Mouse (Mus musculus) kidney, embryonic 15.5 days (tissue): ENCODE measurements around the gene Umad1. TPM values are rescaled to one million over a fixed set of nuclear protein-coding genes. Genes with fewer than 3 reads are reported as not detected.

Source experiments
- ATAC-seq: fragments of 200-750 bp; cut with Nextera tagmentation; replicated peaks from 2 replicates; pipeline ENCODE4 v1.8.0; 2017; ENCODE audit warnings: moderate TSS enrichment; ENCODE audit not compliant: low FRiP score
- H3K27ac ChIP-seq: fragments of 300-500 bp; sonication (generic); 2 replicates; pipeline ENCODE4 v1.5.1; 2015; ENCODE audit warnings: mild to moderate bottlenecking, inconsistent platforms
- H3K27me3 ChIP-seq: fragments of 300-500 bp; sonication (generic); 2 replicates; pipeline ENCODE4 v1.6.1; 2015; ENCODE audit warnings: inconsistent platforms
- H3K36me3 ChIP-seq: fragments of 300-500 bp; sonication (generic); 2 replicates; pipeline ENCODE4 v1.6.1; 2015; ENCODE audit warnings: inconsistent platforms
- H3K4me1 ChIP-seq: fragments of 300-500 bp; sonication (generic); 2 replicates; pipeline ENCODE4 v1.6.1; 2015; ENCODE audit warnings: inconsistent platforms
- H3K4me2 ChIP-seq: fragments of 300-500 bp; sonication (generic); 2 replicates; pipeline ENCODE4 v1.6.1; 2015; ENCODE audit warnings: moderate library complexity, mild to moderate bottlenecking, inconsistent platforms
- H3K4me3 ChIP-seq: fragments of 300-500 bp; sonication (generic); replicated peaks from 2 replicates; pipeline ENCODE4 v1.5.1; 2015; ENCODE audit warnings: mild to moderate bottlenecking, inconsistent platforms
- H3K9ac ChIP-seq: fragments of 300-500 bp; sonication (generic); 2 replicates; pipeline ENCODE4 v1.6.1; 2015; ENCODE audit warnings: mild to moderate bottlenecking, inconsistent platforms
- H3K9me3 ChIP-seq: fragments of 300-500 bp; sonication (generic); replicated peaks from 2 replicates; pipeline ENCODE4 v1.6.1; 2016; ENCODE audit warnings: inconsistent platforms
- WGBS: fragments of 180-500 bp; shearing (Covaris S2); methylation state at CpG from one replicate; pipeline ENCODE4 v1.1.7; 2015; ENCODE audit warnings: mixed read lengths; 5-methylcytosine and 5-hydroxymethylcytosine counted together
- polyA plus RNA-seq: library from polyadenylated mRNA; unstranded; fragments of >200 nt; fragmentation: Nextera tagmentation; extraction: Ambion mirVana; gene quantifications from 2 replicates; pipeline ENCODE4 v1.2.1, GENCODE M21; 2015

The Umad1 gene
- polyA plus RNA-seq, 1 experiment from 2014 or later: 24.4 TPM

DNA sequence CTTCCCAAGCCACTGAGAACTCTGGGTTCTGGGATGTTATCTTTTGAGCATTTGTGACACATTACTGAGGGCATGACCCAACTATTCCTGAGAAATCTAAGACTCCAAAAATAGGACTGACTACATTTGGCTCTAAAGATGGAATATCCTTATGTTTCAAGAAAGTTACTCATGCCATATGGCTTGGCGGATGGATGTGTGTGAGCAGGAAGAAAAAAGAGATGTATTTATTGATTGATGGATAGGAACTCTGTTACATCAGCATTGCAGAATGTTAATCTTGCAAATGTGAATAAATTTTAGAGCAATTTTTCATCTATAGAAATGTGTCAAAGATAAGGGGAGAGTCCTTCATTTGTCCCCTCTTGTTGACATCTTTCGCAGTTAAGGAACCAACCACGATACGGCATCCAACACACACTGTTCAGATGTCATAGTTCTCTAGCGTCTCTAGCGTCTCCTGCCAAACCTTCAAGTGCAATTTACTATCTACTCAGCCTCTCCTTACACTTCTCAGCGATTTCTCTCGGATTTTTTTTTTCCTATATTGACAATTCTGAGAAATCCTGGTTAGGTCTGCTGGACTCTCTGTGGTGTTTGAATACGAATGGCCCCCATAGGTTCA is 171.6 kb downstream of the Umad1 start:
- no peaks in the 10 kb centered on the region for H3K27me3 ChIP-seq
- no peak overlapping the region for H3K27ac ChIP-seq
- no peak overlapping the region for H3K9ac ChIP-seq
- WGBS: 88% methylated on average over 9 of the region's 9 CpGs
- no peaks in the 10 kb centered on the region for H3K36me3 ChIP-seq
- H3K4me1 ChIP-seq: no peaks in the 10 kb centered on the region
- no peak for ATAC-seq
- H3K4me3 ChIP-seq: no peak overlapping the region
- H3K9me3 ChIP-seq: no peaks in the 10 kb centered on the region
- H3K4me2 ChIP-seq: no peak overlapping the region

DNA sequence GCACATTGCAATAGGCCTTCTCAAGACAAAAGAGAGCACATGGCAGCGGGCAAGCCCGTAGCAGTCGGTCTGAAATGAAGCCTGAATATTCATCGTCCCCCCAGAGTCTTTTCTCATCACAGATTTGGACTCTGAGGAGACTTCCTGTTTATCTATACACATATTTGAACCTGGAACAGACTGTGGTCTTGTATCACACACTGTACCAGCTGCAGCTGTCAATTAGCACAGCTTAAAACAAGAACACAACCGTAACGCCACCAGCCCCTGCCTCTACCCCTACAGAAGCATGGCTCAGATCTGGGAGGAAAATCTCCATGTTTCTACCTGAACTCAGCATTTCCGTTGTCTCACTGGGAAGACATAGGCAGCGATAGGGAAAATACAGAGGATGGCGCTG is 174.1 kb downstream of the Umad1 start:
- H3K36me3 ChIP-seq: no peaks in the 10 kb centered on the region
- no peaks in the 10 kb centered on the region for H3K4me1 ChIP-seq
- 92% methylated on average over 9 of the region's 9 CpGs for WGBS
- no peak overlapping the region for H3K4me3 ChIP-seq
- no peak overlapping the region for H3K9ac ChIP-seq
- no peak overlapping the region for H3K4me2 ChIP-seq
- no peaks in the 10 kb centered on the region for H3K27me3 ChIP-seq
- ATAC-seq: no peak
- no peaks in the 10 kb centered on the region for H3K9me3 ChIP-seq
- no peak overlapping the region for H3K27ac ChIP-seq

DNA sequence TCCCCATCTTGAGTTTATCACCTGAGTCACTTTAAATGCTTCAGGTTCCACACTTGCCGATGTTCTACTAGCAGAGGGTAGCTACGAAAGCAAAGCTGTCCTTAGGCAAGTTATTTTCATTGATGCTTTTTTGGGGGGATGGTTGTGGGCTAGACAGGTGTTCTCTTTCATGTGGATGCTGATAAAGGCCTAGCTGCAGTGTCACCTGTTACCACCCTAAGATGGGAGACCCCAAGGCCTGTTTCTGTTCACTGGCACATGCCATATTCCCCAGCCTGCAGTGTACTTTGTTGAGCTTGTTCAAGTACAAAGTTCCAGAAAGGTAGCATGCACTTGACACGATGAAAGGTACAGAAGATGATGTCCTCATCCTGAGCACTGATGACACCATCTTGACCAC is 178.8 kb downstream of the Umad1 start:
- 92% methylated on average over 3 of the region's 3 CpGs for WGBS
- no peak overlapping the region for H3K27ac ChIP-seq
- no peaks in the 10 kb centered on the region for H3K36me3 ChIP-seq
- no peaks in the 10 kb centered on the region for H3K27me3 ChIP-seq
- no peak overlapping the region for H3K4me2 ChIP-seq
- no peaks in the 10 kb centered on the region for H3K4me1 ChIP-seq
- H3K4me3 ChIP-seq: no peak overlapping the region
- H3K9me3 ChIP-seq: no peaks in the 10 kb centered on the region
- no peak for ATAC-seq
- no peak overlapping the region for H3K9ac ChIP-seq

DNA sequence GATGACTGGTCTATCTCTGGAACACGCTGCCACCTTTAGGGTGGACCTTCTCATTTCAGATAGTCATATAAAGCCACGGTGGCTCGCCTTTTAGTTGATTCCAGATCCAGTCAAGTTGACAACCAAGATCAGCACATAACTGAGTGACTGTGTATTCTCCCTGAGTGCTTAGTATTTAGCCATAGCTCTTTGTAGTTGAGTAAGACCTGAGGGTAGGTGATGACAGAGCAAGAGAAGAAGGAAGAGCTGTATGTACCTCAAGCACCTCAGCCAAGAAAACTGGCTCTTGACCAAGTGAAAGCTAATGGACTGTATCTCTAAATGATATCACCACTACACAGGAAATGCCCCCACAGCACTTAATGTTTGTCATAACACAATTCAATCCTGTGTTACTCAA is 182.7 kb downstream of the Umad1 start:
- no peak overlapping the region for H3K27ac ChIP-seq
- H3K4me3 ChIP-seq: no peak overlapping the region
- no peaks in the 10 kb centered on the region for H3K36me3 ChIP-seq
- WGBS: 89% methylated on average over 3 of the region's 3 CpGs
- H3K4me1 ChIP-seq: 0 out of 2 replicates have a peak, but pooled peaks cover 2% of the 10 kb centered on the region
- H3K9ac ChIP-seq: no peak overlapping the region
- no peaks in the 10 kb centered on the region for H3K9me3 ChIP-seq
- H3K4me2 ChIP-seq: no peak overlapping the region
- no peaks in the 10 kb centered on the region for H3K27me3 ChIP-seq
- no peak for ATAC-seq

DNA sequence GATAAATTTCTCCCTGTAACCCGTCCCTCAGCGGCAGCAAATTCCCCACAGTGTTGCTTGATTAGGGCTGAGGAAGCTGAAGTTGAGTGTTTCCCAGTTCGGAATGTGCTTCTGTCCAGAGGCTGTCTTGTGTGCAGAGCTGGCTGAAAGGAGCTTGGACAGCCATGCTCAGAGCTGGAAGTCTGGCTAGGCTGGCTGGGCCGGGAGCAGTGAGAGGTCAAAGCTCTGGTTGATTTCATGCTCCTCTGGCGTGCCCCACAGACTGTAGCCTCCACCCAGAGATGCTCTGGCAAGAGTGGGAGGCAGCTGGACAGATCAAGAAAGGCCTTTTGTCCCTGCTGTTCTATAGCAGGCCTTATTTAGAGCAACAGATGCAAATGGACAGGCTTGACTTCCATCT is 187.7 kb downstream of the Umad1 start:
- 39% methylated on average over 5 of the region's 5 CpGs for WGBS
- no peak overlapping the region for H3K27ac ChIP-seq
- peak; percentile 43; the same call in 1 of the 2 replicates for ATAC-seq

DNA sequence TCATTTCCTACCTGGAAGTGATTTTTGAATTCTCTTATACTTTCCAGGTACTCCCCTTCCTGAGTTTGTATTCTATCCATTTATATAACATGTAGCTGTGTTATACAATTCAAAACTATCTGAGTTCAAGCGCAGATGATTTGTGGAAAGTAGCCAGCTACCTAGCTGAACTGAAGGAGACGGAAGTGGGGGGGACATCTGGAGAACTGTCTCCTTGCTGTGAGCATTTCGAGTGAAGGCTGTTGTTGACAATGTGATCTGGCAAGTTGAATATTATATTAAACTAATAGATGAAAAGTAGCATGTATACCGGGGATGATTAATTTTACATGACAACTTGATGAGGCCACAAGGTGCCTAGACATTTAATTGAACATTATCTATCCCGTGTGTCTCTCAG is 196.5 kb downstream of the Umad1 start:
- no peaks in the 10 kb centered on the region for H3K4me1 ChIP-seq
- no peak overlapping the region for H3K4me3 ChIP-seq
- ATAC-seq: no peak
- peaks cover 4% of the 10 kb centered on the region; the same call in 1 of the 2 replicates for H3K9me3 ChIP-seq
- H3K27ac ChIP-seq: no peak overlapping the region
- H3K27me3 ChIP-seq: no peaks in the 10 kb centered on the region
- 86% methylated on average over 5 of the region's 5 CpGs for WGBS
- H3K4me2 ChIP-seq: no peak overlapping the region
- no peaks in the 10 kb centered on the region for H3K36me3 ChIP-seq
- H3K9ac ChIP-seq: no peak overlapping the region

More for the DNA sequence above, 187.7 kb downstream of the Umad1 start:
- H3K4me1 ChIP-seq: 0 out of 2 replicates have a peak, but pooled peaks cover 4% of the 10 kb centered on the region
- H3K9ac ChIP-seq: no peak overlapping the region
- no peaks in the 10 kb centered on the region for H3K9me3 ChIP-seq
- no peaks in the 10 kb centered on the region for H3K36me3 ChIP-seq
- H3K27me3 ChIP-seq: no peaks in the 10 kb centered on the region
- H3K4me3 ChIP-seq: no peak overlapping the region
- no peak overlapping the region for H3K4me2 ChIP-seq

DNA sequence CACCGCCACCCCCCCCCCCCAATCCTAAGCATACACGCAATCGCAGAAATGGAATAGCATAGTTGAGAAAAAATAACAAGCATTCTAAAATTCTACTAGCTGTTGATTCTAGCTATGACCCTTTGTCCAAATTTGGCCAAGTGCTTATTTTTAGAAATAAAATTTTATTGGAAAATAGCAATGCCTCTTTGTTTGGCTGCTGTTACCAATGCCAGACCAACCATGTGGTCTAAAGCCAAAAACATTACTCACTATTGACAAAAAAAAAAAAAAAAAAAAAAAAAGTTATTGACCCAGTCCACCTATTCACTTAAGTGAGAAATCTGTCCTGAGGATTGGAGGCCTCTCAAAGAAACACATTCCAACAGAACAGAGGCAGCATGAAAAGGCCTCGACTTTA is 199.5 kb downstream of the Umad1 start:
- no peak for ATAC-seq
- Histone ChIP-seq H3K4me2 (no peak overlapping the region), H3K4me3 (no peak overlapping the region), H3K9ac (no peak overlapping the region), H3K36me3 (no peaks in the 10 kb centered on the region), H3K4me1 (no peaks in the 10 kb centered on the region), H3K9me3 (peaks cover 3% of the 10 kb centered on the region; the same call in 1 of the 2 replicates), H3K27ac (no peak overlapping the region), H3K27me3 (no peaks in the 10 kb centered on the region)
- WGBS: 88% methylated on average over 4 of the region's 4 CpGs

DNA sequence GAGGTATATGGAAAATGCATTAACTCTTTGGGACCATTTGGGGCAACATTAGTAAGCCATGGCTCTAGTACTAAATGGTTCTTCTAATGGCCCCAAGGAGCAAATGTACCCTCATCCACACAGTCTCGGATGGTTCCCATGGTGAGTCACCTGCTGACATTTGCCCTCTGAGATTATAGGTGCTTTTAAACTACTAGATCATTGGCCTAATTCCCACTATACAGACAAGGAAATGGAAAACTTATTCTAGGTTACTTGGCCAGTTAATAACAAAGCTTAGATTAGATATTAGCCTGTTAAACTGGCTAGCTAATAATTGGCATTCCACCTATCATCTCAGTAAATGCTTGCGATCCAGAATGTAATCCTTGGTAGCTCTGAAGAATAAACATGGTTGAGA is 203.4 kb downstream of the Umad1 start:
- Histone ChIP-seq H3K27me3 (no peaks in the 10 kb centered on the region), H3K9me3 (no peaks in the 10 kb centered on the region), H3K4me3 (no peak overlapping the region), H3K9ac (no peak overlapping the region), H3K27ac (no peak overlapping the region), H3K4me1 (peaks cover 1% of the 10 kb centered on the region; the same call in 1 of the 2 replicates), H3K36me3 (no peaks in the 10 kb centered on the region), H3K4me2 (no peak overlapping the region)
- WGBS: 67% methylated on average over 2 of the region's 2 CpGs
- ATAC-seq: peak; percentile 62; the same call in 1 of the 2 replicates

DNA sequence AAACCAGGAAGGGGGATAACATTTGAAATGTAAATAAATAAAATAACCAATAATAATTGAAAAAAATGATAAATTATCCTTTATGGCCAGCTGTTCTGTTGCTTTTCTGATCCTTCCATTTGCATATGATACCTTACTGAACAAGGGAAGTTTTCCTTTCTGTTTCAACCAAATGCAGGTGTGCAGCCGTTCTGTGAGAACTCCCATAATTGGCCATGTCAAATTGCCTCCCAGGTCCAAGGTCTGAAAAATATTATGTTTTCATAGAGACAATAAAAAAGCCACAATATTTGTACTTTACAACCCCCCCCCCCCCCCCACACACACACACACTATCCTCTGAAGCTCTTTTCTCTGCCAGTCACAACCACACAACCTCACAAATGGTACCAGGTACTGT is 206.3 kb downstream of the Umad1 start:
- Histone ChIP-seq H3K36me3 (no peaks in the 10 kb centered on the region), H3K4me2 (no peak overlapping the region), H3K27ac (no peak overlapping the region), H3K9ac (no peak overlapping the region), H3K4me3 (no peak overlapping the region), H3K27me3 (no peaks in the 10 kb centered on the region), H3K9me3 (no peaks in the 10 kb centered on the region), H3K4me1 (peaks cover 5% of the 10 kb centered on the region)
- 68% methylated on average over 1 of the region's 1 CpGs for WGBS
- no peak for ATAC-seq

DNA sequence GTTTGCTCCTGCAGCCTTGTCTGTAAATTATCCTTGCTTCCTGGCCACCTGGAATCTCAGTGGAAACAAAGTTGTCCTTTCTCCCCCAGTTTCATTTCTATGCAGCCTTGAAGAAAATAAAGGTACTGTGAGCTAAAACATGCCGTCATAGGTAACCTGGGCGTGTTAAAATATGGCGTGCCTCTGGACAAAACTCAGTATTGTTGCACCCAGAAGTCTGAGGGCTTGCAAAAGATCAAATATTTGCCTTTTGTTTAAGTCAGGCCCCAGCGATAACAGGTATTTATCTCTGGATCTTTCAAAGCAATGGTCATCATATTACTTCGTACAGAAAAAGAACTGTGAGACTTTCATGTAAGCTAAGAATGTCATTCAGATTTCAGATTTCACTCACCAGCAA is 206.9 kb downstream of the Umad1 start:
- H3K4me2 ChIP-seq: no peak overlapping the region
- H3K36me3 ChIP-seq: no peaks in the 10 kb centered on the region
- no peak overlapping the region for H3K4me3 ChIP-seq
- no peaks in the 10 kb centered on the region for H3K9me3 ChIP-seq
- 81% methylated on average over 5 of the region's 5 CpGs for WGBS
- peaks cover 5% of the 10 kb centered on the region for H3K4me1 ChIP-seq
- ATAC-seq: no peak
- H3K9ac ChIP-seq: no peak overlapping the region
- H3K27me3 ChIP-seq: no peaks in the 10 kb centered on the region
- H3K27ac ChIP-seq: no peak overlapping the region

DNA sequence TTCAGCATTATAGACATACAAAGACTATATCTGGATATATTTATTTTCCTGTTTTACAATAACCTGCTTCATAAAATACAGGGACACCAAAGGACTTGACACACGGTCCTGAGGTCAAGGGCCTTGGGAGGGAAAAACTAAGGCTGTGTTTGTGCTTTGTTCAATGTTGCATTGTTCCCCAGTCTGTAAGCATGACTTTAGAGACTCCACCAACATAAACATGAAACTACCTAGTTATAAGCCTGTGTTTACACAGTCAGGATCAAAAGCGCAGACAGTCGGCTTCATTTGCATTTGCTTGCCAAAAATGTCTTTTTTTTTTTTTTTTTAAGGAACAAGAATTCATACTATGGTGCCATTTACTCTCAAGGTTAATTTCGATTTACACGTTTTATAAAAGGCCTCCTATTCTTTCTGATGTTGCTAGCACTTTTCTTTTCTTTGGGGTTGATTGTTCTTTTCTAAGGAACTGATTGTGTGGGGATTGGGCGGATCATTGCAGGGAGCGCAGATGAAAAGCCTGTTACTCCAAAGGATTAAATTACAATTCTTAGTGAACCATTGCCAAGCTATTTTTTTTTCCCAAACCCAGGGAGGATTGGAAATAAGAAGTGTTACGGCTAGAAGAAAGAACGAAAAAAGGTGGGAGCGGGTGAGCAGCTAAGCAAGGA is 208.7 kb downstream of the Umad1 start:
- H3K36me3 ChIP-seq: no peaks in the 10 kb centered on the region
- H3K27ac ChIP-seq: no peak overlapping the region
- no peaks in the 10 kb centered on the region for H3K27me3 ChIP-seq
- ATAC-seq: 0 out of 2 replicates have a peak, but pooled peaks have one; percentile 49
- no peak overlapping the region for H3K9ac ChIP-seq
- WGBS: 50% methylated on average over 10 of the region's 10 CpGs
- peaks cover 7% of the 10 kb centered on the region for H3K4me1 ChIP-seq
- no peak overlapping the region for H3K4me2 ChIP-seq
- H3K9me3 ChIP-seq: no peaks in the 10 kb centered on the region
- no peak overlapping the region for H3K4me3 ChIP-seq

DNA sequence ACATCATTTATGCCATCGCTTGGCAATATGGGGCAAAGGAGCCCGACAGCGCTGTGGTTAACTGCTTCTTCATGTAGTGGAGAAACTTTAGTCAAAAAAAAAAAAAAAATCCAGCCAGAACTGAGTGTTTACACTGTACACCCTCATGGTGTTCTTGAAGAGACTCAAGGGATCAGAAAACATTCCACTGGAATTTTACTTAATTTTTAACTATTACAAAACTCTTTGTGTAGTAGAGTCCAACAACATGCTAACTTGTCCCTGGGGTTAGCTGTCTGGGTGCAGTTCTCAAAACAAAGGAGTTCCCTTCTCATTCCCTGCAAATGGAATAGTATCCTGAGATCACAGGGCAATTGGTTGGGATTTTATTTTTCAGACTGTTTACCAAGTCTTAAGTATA is 210.8 kb downstream of the Umad1 start:
- no peaks in the 10 kb centered on the region for H3K27me3 ChIP-seq
- H3K9ac ChIP-seq: no peak overlapping the region
- no peak for ATAC-seq
- no peaks in the 10 kb centered on the region for H3K9me3 ChIP-seq
- WGBS: 88% methylated on average over 3 of the region's 3 CpGs
- no peak overlapping the region for H3K4me3 ChIP-seq
- H3K27ac ChIP-seq: no peak overlapping the region
- no peak overlapping the region for H3K4me2 ChIP-seq
- peaks cover 19% of the 10 kb centered on the region for H3K4me1 ChIP-seq
- H3K36me3 ChIP-seq: no peaks in the 10 kb centered on the region
